Mouse (Mus musculus): ENCODE data around the gene Olfr432. TPM values are rescaled to one million over a fixed set of nuclear protein-coding genes. Genes with fewer than 3 reads are reported as not detected.

Gene Olfr432
- not detected for total RNA-seq (2023)

DNA sequence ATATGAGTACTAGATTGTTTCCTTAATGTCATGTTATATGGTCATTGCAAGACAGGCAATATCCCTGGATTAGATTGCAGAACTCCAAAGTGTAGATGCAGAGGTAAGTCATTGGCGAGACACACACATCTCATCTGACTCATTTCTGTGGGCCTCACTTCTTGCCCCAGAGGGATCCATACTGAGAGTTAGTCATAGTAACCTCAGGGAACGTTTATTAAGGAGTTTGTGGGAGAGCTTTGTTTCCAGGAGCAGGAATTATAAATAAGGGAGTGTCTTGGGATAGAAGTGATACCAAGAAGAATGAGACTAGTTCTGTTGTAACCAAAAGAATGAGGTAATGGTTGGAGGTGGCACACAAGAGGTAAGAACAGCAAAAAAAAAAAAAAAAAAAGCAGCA is at the start of gene Olfr432:
Gene Olfr432 (plus strand): TSS at position 313 of the 400 bp plus-strand sequence.

DNA sequence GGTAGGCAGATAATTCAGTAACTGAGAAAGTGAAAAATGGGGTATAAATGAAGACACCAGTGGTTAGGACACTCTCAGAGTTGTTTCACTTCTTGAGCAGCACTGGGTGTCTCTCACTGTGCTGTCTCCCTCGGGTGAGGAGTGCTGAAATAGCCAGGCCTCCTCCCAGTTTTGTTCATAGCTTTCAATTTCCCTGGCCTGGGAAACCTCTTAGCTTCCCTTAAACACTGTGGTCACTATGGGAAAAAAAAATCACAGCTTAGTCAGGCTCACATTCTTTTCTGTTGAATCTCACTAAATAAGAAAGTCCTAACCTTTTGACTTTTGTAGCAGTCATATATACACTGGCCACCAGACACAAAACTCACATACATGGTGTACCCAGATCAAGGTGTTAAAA is 17.3 kb upstream of the Olfr432 start, which contains the start of gene Ifi205:
Gene Ifi205 (minus strand): TSS at position 113 of the 400 bp plus-strand sequence.

DNA sequence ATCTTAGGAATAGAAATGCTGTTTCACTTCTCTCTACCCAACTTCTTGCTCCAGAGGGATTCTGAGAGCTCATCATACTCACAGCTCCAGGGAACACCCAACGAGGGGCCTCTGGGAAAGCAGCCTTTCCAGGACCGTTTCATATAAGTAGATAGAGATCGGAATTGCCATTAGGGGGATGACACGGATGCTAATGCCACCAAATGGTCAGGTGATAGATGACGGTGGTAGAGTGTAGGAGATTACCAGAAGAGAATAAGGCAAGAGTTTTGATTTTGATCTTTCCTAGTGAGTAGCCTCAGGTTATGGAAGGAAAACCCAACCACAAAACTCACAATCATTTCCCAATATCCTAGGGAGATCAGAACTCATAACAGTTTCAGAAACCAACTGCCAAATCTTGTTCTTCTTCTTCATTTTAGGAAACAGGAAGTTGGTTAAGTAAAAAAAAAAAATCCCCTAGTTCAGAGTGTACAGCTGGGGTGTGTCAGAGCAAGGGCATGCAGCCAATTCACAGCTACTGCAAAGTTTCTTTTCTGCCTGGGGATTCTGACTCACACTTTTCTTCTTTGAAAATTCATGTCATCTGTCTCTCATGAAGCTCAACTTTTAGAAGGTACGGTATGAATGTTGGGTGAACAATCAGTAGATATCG is 8.4 kb upstream of the Olfr432 start, which contains the start of gene Olfr433:
Gene Olfr433 (plus strand): TSS at position 183 of the 655 bp plus-strand sequence.

DNA sequence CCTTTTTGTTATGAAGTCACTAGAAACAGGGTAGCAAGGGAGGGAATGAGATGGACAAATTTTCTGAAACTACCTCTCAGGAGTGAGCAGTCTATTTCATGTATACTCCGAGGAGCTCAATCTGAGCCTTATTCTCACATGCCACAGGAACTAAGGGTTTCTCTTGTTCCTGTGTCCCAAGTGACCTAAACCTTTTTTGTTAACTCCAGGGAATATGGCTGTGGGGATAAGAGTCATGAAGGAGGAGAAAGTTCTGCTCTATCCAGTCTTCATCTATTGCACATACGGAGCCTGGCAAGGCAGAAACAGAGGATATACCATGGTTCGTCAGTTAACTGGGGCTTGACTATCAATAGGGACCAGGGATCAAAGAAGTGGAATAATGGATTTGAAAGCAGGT is 17.3 kb downstream of the Olfr432 start, which contains the start of gene Olfr430:
Gene Olfr430 (plus strand): TSS at position 301 of the 400 bp plus-strand sequence.

DNA sequence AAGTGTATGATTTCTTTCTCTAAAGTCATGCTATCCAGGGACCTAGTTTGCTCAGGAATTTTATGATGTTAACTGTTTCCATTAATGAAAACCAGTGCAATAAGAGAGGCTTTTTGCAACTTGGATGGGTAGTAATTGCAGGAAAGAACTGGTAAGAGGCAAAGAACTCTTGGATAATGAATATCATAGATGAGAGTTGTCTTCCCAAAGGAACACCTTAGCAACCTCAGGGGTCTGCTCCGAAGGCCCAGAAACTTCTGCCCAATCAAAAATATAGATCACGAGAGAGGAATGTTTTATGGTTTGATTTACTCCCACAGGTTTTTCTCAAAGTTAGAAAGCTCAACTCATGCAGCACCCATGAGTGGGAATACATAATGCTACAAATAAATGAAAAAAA is 35.0 kb downstream of the Olfr432 start, which contains the start of gene Olfr429:
Gene Olfr429 (plus strand): TSS at position 301 of the 400 bp plus-strand sequence.

DNA sequence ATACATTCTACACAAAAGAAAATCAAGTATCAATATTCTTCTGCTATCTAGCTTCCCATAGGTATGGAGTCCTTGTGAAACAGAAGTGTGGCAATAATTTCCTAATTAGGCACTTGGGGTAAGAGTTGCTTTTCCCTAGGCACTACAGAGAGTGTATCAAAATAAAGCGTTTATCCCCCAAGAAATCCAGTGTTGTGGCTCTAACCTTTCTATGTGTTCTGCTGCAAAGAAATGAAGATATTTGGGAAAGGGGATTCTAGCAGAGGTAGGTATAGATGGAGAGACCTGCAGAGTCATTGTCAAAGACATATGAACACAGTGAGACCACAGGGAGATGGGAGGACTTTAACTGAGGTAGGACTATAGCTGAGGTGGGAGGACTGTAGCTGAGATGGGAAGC is 47.6 kb downstream of the Olfr432 start, which contains the start of gene Olfr427:
Gene Olfr427 (plus strand): TSS at position 301 of the 400 bp plus-strand sequence.

Other genes with a start within 250 kb of the Olfr432 start
- gene Ifi211, start 136.2 kb upstream of the Olfr432 start, total RNA-seq (2023), result under 1 TPM in 1 of 2 experiments, not detected in 1; 0.47 TPM
- gene Mndal, start 106.7 kb upstream of the Olfr432 start, total RNA-seq (2023), result 100 to 1,000 TPM; 244 to 315 TPM
- gene Ifi203, start 106.5 kb upstream of the Olfr432 start, total RNA-seq (2023), result 100 to 1,000 TPM; 185 to 212 TPM
- gene Ifi202b, start 66.5 kb upstream of the Olfr432 start, total RNA-seq (2023), result not detected
- gene Ifi205, start 17.4 kb upstream of the Olfr432 start, total RNA-seq (2023), result 1 to 10 TPM; 3.6 to 5.8 TPM
- not detected for gene Olfr433, start 8.5 kb upstream of the Olfr432 start, total RNA-seq (2023)
- gene Olfr430, start 17.4 kb downstream of the Olfr432 start, total RNA-seq (2023), result not detected
- gene Olfr429, start 35.1 kb downstream of the Olfr432 start, total RNA-seq (2023), result not detected
- not detected for gene Olfr427, start 47.7 kb downstream of the Olfr432 start, total RNA-seq (2023)
- not detected for gene Olfr231, start 72.0 kb downstream of the Olfr432 start, total RNA-seq (2023)
- gene Olfr424, start 82.3 kb downstream of the Olfr432 start, total RNA-seq (2023), result not detected
- gene Olfr420, start 106.4 kb downstream of the Olfr432 start, total RNA-seq (2023), result not detected
- under 1 TPM in 1 of 2 experiments, not detected in 1; 0.12 TPM for gene Spta1, start 123.6 kb downstream of the Olfr432 start, total RNA-seq (2023)
- gene Olfr419, start 202.9 kb downstream of the Olfr432 start, total RNA-seq (2023), result not detected